Mouse (Mus musculus) urinary bladder, postnatal 10 days (tissue): ENCODE results near the gene Pm20d1.
"Not testable (repeated sequence)": the region's sequence is repeated elsewhere in the genome, so short reads cannot be mapped to it uniquely, and the experiment has no call there.

Experiments used
- DNase-seq: peaks from one replicate; pipeline ENCODE4 v3.0.0; 2022; ENCODE audit warnings: low spot score

Gene Pm20d1

DNA sequence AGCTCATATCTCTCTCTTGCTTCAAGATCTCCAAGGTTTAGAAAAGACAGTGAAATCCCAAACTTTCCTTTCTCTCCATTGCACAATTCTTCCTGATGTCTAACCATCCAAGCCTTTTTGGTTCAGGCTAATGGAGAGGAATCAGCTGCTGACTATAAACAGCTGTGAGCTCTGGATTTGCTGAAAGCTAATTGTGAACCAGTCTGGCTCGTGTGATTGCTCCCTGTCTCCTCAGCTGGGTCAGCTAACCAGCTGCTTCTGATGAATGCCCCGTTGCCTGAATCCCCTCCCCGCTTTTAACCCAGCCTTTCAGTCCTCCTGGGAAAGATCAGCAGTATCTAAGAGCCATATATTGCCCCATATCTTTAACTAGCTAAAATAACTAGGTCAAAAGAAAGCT lies 2.6 kb upstream of the Pm20d1 start:
- DNase-seq: no peak

DNA sequence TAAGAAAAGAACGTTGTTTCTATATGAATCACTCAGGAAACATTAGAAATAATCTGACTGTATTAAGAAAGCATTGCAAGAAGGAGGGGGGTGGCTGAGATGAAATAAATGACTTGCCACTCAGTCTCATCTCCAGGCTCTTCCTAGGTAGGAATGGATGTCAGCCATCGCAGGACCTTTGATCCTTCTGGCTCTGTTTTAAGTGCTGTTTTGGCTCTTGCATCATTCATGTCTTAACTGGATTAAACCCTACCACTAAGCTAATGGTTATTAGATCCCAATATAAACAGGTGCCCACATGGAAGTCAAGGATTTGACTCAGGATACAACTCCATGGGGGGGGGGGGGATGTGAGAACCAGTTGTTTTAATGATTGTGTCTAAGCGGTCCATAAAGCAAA lies 2.0 kb upstream of the Pm20d1 start:
- DNase-seq: no peak

DNA sequence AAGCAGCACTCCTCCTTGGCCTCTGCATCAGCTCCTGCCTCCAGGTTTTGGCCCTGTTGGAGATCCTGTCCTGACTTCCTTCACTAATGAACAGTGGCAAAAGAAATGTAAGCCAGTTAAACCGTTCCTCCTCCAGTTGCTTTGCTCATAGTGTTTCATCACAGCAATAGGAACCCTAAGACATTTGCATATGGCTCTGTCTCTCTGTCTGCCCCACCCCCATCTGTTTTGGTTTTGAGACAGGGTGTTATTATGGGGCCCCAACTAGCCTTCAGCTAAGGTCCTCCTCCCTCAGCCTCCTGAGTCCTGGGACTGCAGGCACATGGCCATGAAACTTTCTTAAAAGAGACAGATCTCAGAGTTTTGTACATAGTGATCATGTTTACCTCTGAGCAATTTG lies 2.8 kb downstream of the Pm20d1 start:
- DNase-seq: no peak

DNA sequence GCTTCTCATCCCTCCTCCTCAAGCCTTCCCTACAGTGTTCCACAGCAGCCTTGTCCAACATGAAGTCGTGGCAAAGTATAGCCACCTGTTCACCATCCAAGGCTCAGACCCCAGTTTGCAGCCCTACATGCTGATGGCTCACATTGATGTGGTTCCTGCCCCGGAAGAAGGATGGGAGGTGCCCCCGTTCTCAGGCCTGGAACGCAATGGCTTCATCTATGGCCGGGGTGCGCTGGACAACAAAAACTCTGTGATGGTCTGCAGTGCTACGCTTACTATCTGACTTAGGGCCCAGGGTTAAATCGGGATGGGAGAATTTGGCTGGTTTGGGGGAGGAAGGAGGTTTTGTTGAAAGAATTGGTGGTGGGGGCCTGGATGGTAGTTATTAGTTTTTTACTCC lies 3.9 kb downstream of the Pm20d1 start:
- DNase-seq: no peak

DNA sequence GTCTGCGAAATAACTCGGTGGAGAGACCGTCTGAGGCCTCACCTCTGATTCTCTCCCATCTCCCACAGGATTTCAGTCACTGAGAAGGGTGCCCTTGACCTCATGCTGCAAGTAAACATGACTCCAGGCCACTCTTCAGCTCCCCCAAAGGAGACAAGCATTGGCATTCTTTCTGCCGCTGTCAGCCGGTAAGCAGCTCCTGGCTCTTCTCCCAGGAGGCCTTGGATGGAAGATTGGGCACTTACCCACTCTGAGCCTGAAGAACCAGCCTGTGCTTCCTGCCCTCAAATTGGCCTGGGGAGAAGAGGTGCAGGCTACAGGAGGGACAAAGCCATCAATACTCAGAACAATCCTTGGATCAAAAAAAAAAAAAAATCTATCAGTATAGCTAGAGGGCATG lies 5.5 kb downstream of the Pm20d1 start:
- no peak for DNase-seq

DNA sequence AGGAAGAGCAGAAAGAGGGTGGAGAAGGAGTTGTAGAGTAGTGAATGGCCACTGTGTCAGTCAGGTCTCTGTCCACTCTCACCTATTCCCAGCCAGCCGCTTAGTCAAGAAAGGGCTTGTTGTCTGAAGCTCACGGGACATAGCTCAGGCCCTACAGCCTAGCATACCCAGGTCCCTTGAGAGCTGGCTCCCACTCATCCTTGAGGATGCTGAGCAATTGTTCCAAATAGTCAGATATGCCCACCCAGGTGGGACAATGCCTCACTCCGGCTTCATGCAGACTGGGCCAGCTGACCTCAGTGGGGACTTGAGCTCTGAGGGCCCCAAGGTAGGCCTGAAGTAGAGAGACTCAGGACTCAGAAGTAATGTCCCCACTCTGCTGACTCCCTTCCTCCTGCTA lies 7.0 kb downstream of the Pm20d1 start:
- no peak for DNase-seq

DNA sequence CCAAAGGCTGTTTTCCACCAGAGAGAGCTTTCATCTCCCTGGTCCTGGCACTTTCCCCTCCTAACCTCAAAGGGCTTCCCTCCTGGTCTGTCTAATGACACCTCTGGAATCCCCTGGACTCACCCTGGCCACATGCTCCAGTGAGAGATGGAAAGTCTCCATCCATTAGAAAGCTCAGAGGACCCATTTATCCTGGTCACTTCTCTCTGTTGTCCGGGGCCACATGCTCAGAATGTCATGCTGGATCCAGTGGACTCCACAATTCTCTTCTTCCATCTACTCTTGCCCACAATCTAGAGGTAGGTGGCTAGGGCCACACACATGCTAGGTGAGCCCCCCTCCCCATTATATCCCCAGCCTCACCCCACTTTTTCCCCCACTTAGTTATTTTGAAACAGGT lies 11.8 kb downstream of the Pm20d1 start:
- no peak for DNase-seq

GRCm38 (mm10) chr1:131809651-131810050 lies 12.5 kb downstream of the Pm20d1 start:
- DNase-seq: no peak

DNA sequence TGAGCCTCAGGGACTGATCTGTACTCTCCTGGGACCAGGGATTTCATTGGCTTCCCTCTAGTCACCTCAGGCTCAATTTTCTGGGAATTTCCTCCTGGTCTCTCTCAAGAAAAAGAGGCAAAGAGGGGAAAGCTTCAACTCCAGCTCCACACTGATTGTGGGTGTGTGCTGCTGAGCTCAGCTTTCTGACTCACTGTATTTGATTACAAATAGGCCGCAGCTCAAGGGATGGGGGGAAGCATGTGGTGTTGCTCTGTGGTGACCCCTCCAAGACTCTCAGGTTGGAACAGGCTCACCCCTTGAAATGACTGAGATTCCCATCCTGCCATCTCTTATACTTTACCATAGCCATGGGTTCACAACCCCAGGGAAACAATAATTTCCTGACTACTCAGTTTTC lies 14.2 kb downstream of the Pm20d1 start:
- DNase-seq: no peak

GRCm38 (mm10) chr1:131812006-131812405 lies 14.8 kb downstream of the Pm20d1 start:
- no peak for DNase-seq

DNA sequence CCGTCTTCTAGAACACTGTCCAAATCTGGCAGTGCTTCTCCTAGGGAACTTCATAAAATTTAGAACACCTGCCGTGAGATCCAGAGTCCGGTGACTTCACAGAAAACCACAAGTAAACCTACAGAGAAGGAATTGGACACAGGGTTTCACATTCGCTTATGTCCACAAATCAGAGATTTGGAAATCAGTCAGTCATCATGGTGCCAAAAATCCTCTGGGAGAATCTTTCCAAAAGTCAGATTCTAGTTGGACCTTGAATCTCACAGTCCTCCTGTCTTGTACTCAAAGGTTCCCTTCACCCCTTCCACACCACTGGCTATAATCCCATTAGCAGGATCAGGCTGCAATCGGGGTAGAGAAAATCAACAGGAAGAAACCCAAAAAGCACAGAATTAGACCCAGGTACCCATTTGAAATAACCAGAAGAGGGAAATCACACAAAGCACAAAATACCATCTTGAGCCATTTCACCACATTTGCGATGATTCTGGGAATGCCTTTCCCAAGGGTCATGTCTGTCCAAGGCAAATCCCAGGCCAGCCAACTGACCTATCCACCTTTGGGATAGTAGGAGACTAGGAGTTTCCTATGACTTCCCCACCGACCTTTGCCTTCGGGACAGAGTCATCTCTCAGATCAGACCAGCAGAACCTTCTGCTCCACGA lies 15.6 kb downstream of the Pm20d1 start:
- DNase-seq: no peak

- no peak for DNase-seq
Measured at GRCm38 (mm10) chr1:131813731-131814130, 16.6 kb downstream of the Pm20d1 start.

- DNase-seq: no peak
Measured at GRCm38 (mm10) chr1:131814191-131814590, 17.0 kb downstream of the Pm20d1 start.

DNA sequence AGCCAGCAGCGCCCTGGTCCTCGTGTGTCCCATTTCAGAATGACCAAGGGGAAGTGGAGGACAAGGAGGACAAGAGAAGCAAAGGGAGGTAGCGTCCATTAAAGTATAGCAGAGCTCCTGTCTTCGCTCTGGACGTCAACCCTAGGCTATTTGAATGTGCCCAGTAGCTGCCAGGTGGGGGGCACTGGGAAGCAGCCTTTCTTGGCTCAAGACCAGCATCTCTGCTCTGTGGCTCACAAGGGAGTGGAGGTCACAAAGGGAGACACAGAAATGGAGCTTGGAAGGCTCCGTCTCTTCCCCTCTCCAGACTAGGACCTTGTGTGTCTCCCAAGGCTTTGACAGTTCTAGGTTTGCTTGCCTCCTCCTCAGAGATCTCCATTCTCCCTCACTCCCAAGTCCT lies 19.7 kb downstream of the Pm20d1 start:
- DNase-seq: no peak

- not testable (repeated sequence) for DNase-seq
Measured at GRCm38 (mm10) chr1:131820353-131820752, 23.2 kb downstream of the Pm20d1 start.

- no peak for DNase-seq
Measured at GRCm38 (mm10) chr1:131820887-131821328, 23.7 kb downstream of the Pm20d1 start.

- DNase-seq: no peak
Measured at GRCm38 (mm10) chr1:131822292-131822691, 25.1 kb downstream of the Pm20d1 start.

DNA sequence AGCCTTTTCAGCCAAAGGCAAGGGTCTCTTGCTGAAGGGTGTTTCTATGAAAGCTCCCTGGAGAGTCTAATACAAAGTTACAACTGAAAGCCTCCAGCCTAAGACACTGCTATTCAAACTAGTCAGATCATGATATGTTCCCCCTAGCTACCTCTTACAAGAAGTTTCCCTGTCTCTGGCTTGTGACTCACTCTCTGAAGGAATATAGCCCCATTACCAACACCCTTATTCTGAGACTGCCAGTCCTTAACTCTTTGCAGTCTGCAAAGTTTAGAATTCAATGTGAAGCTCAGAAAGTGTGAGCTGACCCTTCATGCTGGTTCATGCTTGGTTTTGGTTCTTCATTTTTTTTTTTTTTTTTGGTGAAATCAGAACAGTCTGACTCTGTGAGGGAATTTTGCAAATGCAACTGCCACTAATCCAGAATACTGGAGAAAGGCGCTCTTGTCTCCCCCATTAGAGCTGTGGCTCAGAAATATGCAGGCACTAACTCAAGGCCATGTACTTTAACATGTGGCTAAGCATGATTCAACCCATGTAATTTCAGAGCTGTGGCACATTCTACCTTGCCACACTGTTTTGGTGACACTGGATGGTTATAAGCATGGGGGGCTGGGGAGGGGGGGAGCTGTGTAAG lies 25.8 kb downstream of the Pm20d1 start:
- no peak for DNase-seq

- no peak for DNase-seq
Measured at GRCm38 (mm10) chr1:131823563-131823962, 26.4 kb downstream of the Pm20d1 start.

GRCm38 (mm10) chr1:131824528-131825181 lies 27.5 kb downstream of the Pm20d1 start:
- DNase-seq: no peak

- DNase-seq: no peak
Measured at GRCm38 (mm10) chr1:131827207-131827786, 30.1 kb downstream of the Pm20d1 start, which contains the start of gene Slc41a1. TSS of gene Slc41a1 (plus strand) at chr1:131827493.

- DNase-seq: peak; percentile 79
Measured at GRCm38 (mm10) chr1:131827787-131828258, 30.6 kb downstream of the Pm20d1 start.
